Mouse (Mus musculus) erythroblast, embryonic 14.5 days (primary cell): ENCODE results near the gene Zfp871. TPM values are rescaled to one million over a fixed set of nuclear protein-coding genes. Genes with fewer than 3 reads are reported as not detected.
"Not testable (repeated sequence)": the region's sequence is repeated elsewhere in the genome, so short reads cannot be mapped to it uniquely, and the experiment has no call there.

Experiments
- H3K27me3 ChIP-seq: 2 replicates; pipeline ENCODE4 v1.6.1; 2012; ENCODE audit warnings: inconsistent platforms; ENCODE audit not compliant: control insufficient read depth
- H3K36me3 ChIP-seq: 2 replicates; pipeline ENCODE4 v1.6.1; 2012; ENCODE audit warnings: mild to moderate bottlenecking, inconsistent platforms; ENCODE audit not compliant: control insufficient read depth
- H3K4me1 ChIP-seq: 2 replicates; pipeline ENCODE4 v1.6.1; 2012; ENCODE audit warnings: inconsistent platforms; ENCODE audit not compliant: control insufficient read depth
- H3K4me3 ChIP-seq: replicated peaks from 2 replicates; pipeline ENCODE3; 2012; ENCODE audit warnings: moderate library complexity, mild to moderate bottlenecking, inconsistent platforms
- H3K9me3 ChIP-seq: 2 replicates; pipeline ENCODE4 v1.6.1; 2012; ENCODE audit warnings: low read length, inconsistent platforms, mixed read lengths; ENCODE audit not compliant: control insufficient read depth
- GATA1 ChIP-seq: IDR thresholded peaks from 2 replicates; pipeline ENCODE4 v1.6.1; 2012; ENCODE audit warnings: low read length, inconsistent platforms, mixed read lengths
- TAL1 ChIP-seq: IDR thresholded peaks from 3 replicates; pipeline ENCODE4 v1.6.1; 2012; ENCODE audit warnings: low read length, inconsistent platforms, mixed read lengths
- polyA plus RNA-seq: library from polyadenylated mRNA; stranded (reverse); fragments of >175 nt; gene quantifications from 2 replicates; pipeline ENCODE4 v1.2.3, GENCODE M21; 2012

Zfp871 gene
- polyA plus RNA-seq, 1 experiment, result 0.04 TPM

GRCm38 (mm10) chr17:32752813-32753360, 35.2 kb downstream of the Zfp871 start:
- no peak for TF ChIP-seq GATA1
- no peak for TF ChIP-seq TAL1
- no peaks in the 10 kb centered on the region for H3K27me3 ChIP-seq
- H3K4me1 ChIP-seq, result peaks cover 2% of the 10 kb centered on the region
- no peaks in the 10 kb centered on the region for H3K9me3 ChIP-seq
- H3K36me3 ChIP-seq, result no peaks in the 10 kb centered on the region
- no peak overlapping the region for H3K4me3 ChIP-seq

- Histone ChIP-seq H3K36me3 (no peaks in the 10 kb centered on the region), H3K4me1 (peaks cover 2% of the 10 kb centered on the region), H3K27me3 (no peaks in the 10 kb centered on the region), H3K9me3 (no peaks in the 10 kb centered on the region), H3K4me3 (no peak overlapping the region)
- TF ChIP-seq TAL1, result no peak
- TF ChIP-seq GATA1, result no peak
These were observed 37.5 kb downstream of the Zfp871 start for GRCm38 (mm10) chr17:32750611-32751010.

GRCm38 (mm10) chr17:32741057-32741456, 47.0 kb downstream of the Zfp871 start:
- H3K4me1 ChIP-seq, result no peaks in the 10 kb centered on the region
- no peaks in the 10 kb centered on the region for H3K9me3 ChIP-seq
- TF ChIP-seq TAL1 (no peak), GATA1 (no peak)
- H3K27me3 ChIP-seq, result no peaks in the 10 kb centered on the region
- no peak overlapping the region for H3K4me3 ChIP-seq
- H3K36me3 ChIP-seq, result no peaks in the 10 kb centered on the region

GRCm38 (mm10) chr17:32738406-32738805, 49.7 kb downstream of the Zfp871 start:
- no peaks in the 10 kb centered on the region for H3K4me1 ChIP-seq
- H3K4me3 ChIP-seq, result no peak overlapping the region
- no peaks in the 10 kb centered on the region for H3K9me3 ChIP-seq

GRCm38 (mm10) chr17:32729029-32729428, 59.1 kb downstream of the Zfp871 start:
- no peaks in the 10 kb centered on the region for H3K27me3 ChIP-seq
- peaks cover 4% of the 10 kb centered on the region for H3K9me3 ChIP-seq
- no peak overlapping the region for H3K4me3 ChIP-seq
- no peaks in the 10 kb centered on the region for H3K36me3 ChIP-seq
- no peaks in the 10 kb centered on the region for H3K4me1 ChIP-seq
- TF ChIP-seq GATA1, result no peak
- no peak for TF ChIP-seq TAL1

More at GRCm38 (mm10) chr17:32738406-32738805, 49.7 kb downstream of the Zfp871 start:
- Histone ChIP-seq H3K36me3 (no peaks in the 10 kb centered on the region), H3K27me3 (no peaks in the 10 kb centered on the region)
- TF ChIP-seq TAL1, result no peak

- H3K4me1 ChIP-seq, H3K4me3 ChIP-seq, H3K36me3 ChIP-seq, H3K27me3 ChIP-seq, H3K9me3 ChIP-seq: not testable (repeated sequence)
These were observed 61.7 kb downstream of the Zfp871 start for GRCm38 (mm10) chr17:32726360-32726759.

- Histone ChIP-seq H3K9me3 (no peaks in the 10 kb centered on the region), H3K36me3 (no peaks in the 10 kb centered on the region), H3K4me1 (no peaks in the 10 kb centered on the region), H3K27me3 (no peaks in the 10 kb centered on the region), H3K4me3 (no peak overlapping the region)
- TF ChIP-seq TAL1, result no peak
- TF ChIP-seq GATA1, result no peak
These were observed 65.3 kb downstream of the Zfp871 start for GRCm38 (mm10) chr17:32722771-32723170.

- H3K4me1 ChIP-seq, H3K27me3 ChIP-seq, H3K9me3 ChIP-seq, H3K36me3 ChIP-seq, H3K4me3 ChIP-seq: not testable (repeated sequence)
These were observed 65.9 kb downstream of the Zfp871 start for GRCm38 (mm10) chr17:32722151-32722550.

Other genes starting within 250 kb of the Zfp871 start
- not detected in 2 replicates for gene Cyp4f37, start 167.0 kb downstream of the Zfp871 start, polyA plus RNA-seq
- gene Cyp4f40, start 129.4 kb downstream of the Zfp871 start, polyA plus RNA-seq, result not detected in 2 replicates
- not detected in 2 replicates for gene Cyp4f15, start 102.7 kb downstream of the Zfp871 start, polyA plus RNA-seq
- not detected in 2 replicates for gene Zfp811, start 21.6 kb upstream of the Zfp871 start, polyA plus RNA-seq
- gene Zfp799, start 42.0 kb upstream of the Zfp871 start, polyA plus RNA-seq, result not detected in 2 replicates
- 0.01 TPM in 1 of 2 replicates, not detected in the other for gene Zfp870, start 103.4 kb upstream of the Zfp871 start, polyA plus RNA-seq
- gene Cyp4f14, start 129.1 kb upstream of the Zfp871 start, polyA plus RNA-seq, result not detected in 2 replicates
- gene Cyp4f13, start 159.1 kb upstream of the Zfp871 start, polyA plus RNA-seq, result 0.19 and 0.49 TPM in 2 replicates
- 0.02 and 0.04 TPM in 2 replicates for gene Zfp472, start 177.5 kb upstream of the Zfp871 start, polyA plus RNA-seq
- 0.02 and 0.03 TPM in 2 replicates for gene Zfp952, start 204.8 kb upstream of the Zfp871 start, polyA plus RNA-seq
- gene Zfp763, start 245.1 kb upstream of the Zfp871 start, polyA plus RNA-seq, result not detected in 2 replicates